Mouse (Mus musculus) stomach, embryonic 15.5 days (tissue): Measurements from ENCODE around the gene Nmnat2. TPM values are rescaled to one million over a fixed set of nuclear protein-coding genes. Genes with fewer than 3 reads are reported as not detected.

Experiments
- ATAC-seq: fragments of 200-750 bp; cut with Nextera tagmentation; 2 replicates; pipeline ENCODE4 v1.8.0; 2017; ENCODE audit warnings: low read depth, moderate number of reproducible peaks, moderate TSS enrichment; ENCODE audit not compliant: insufficient read depth, low FRiP score
- H3K27ac ChIP-seq: fragments of 300-500 bp; sonication (generic); 2 replicates; pipeline ENCODE4 v1.5.1; 2015; ENCODE audit warnings: mild to moderate bottlenecking, inconsistent platforms
- H3K27me3 ChIP-seq: fragments of 300-500 bp; sonication (generic); replicated peaks from 2 replicates; pipeline ENCODE4 v1.6.1; 2015; ENCODE audit warnings: inconsistent platforms
- H3K36me3 ChIP-seq: fragments of 300-500 bp; sonication (generic); 2 replicates; pipeline ENCODE4 v1.6.1; 2015; ENCODE audit warnings: inconsistent platforms
- H3K4me1 ChIP-seq: fragments of 300-500 bp; sonication (generic); 2 replicates; pipeline ENCODE4 v1.6.1; 2015; ENCODE audit warnings: inconsistent platforms
- H3K4me2 ChIP-seq: fragments of 300-500 bp; sonication (generic); 2 replicates; pipeline ENCODE4 v1.6.1; 2015; ENCODE audit warnings: mild to moderate bottlenecking, inconsistent platforms
- H3K4me3 ChIP-seq: fragments of 300-500 bp; sonication (generic); replicated peaks from 2 replicates; pipeline ENCODE4 v1.5.1; 2015; ENCODE audit warnings: inconsistent platforms
- H3K9ac ChIP-seq: fragments of 300-500 bp; sonication (generic); 2 replicates; pipeline ENCODE4 v1.6.1; 2015; ENCODE audit warnings: inconsistent platforms
- H3K9me3 ChIP-seq: fragments of 300-500 bp; sonication (generic); 2 replicates; pipeline ENCODE4 v1.6.1; 2016; ENCODE audit warnings: inconsistent platforms
- WGBS: fragments of 180-500 bp; shearing (Covaris S2); methylation state at CpG from one replicate; pipeline ENCODE4 v1.1.7; 2015; 5-methylcytosine and 5-hydroxymethylcytosine counted together
- polyA plus RNA-seq: library from polyadenylated mRNA; unstranded; fragments of >200 nt; fragmentation: Nextera tagmentation; extraction: Ambion mirVana; gene quantifications from 2 replicates; pipeline ENCODE4 v1.2.1, GENCODE M21; 2015

Gene Nmnat2
- polyA plus RNA-seq, 1 experiment from 2014 or later, result 2.4 TPM

DNA sequence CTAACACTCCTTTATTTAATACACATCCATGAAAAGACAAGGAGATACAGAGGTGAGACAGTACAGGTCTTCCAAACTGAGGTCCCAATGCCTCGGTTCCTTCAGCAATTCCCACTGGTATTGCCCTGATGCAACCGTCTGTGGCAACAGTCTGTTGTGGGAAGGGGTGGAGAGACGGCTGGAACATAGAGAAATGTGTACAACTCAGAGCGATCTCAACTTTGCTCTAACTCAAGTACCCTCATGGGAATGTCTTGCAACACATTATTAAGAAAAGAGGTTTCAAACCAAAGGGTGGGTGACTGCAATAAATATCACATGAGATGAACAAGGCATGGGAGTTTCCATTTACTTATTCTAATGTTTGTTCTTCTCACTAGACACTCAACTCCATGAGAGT is 168.0 kb downstream of the Nmnat2 start:
- H3K4me3 ChIP-seq, result no peak overlapping the region
- no peak for ATAC-seq

DNA sequence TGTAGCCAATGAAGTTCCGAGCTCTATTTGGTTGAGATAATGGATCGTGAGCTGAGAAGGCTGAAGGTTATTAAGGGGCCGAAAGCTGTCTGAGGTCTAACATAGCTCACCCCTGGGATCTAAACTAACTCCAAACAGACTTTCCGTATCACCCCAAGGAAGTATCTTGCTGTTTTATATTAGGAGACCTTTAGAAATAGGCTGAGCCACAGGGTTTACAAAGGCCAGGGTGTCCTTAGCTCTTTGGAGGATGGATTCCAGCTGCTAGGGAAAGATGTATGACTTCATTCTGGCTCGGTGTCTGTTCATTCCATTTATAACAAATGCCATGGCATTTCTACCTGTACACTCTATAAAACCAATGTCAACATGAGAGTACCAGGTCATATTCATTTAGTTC is 169.7 kb downstream of the Nmnat2 start:
- Histone ChIP-seq H3K27me3 (no peaks in the 10 kb centered on the region), H3K27ac (no peak overlapping the region), H3K36me3 (no peaks in the 10 kb centered on the region), H3K9ac (no peak overlapping the region), H3K9me3 (no peaks in the 10 kb centered on the region), H3K4me1 (peaks cover 2% of the 10 kb centered on the region; the same call in 1 of the 2 replicates), H3K4me3 (no peak overlapping the region), H3K4me2 (no peak overlapping the region)
- no peak for ATAC-seq
- 54% methylated on average over 5 of the region's 5 CpGs for WGBS

More for the DNA sequence above, 168.0 kb downstream of the Nmnat2 start:
- H3K9me3 ChIP-seq, result no peaks in the 10 kb centered on the region
- WGBS, result 91% methylated on average over 4 of the region's 4 CpGs
- no peak overlapping the region for H3K9ac ChIP-seq
- H3K27ac ChIP-seq, result no peak overlapping the region
- no peaks in the 10 kb centered on the region for H3K27me3 ChIP-seq
- H3K36me3 ChIP-seq, result no peaks in the 10 kb centered on the region
- no peaks in the 10 kb centered on the region; the same call in 1 of the 2 replicates for H3K4me1 ChIP-seq
- H3K4me2 ChIP-seq, result no peak overlapping the region

- no peak overlapping the region for H3K4me2 ChIP-seq
- no peak for ATAC-seq
- peak overlapping the region; percentile 52; the same call in 1 of the 2 replicates for H3K27ac ChIP-seq
- H3K27me3 ChIP-seq, result no peaks in the 10 kb centered on the region
- 75% methylated on average over 8 of the region's 8 CpGs for WGBS
- no peak overlapping the region for H3K9ac ChIP-seq
- H3K36me3 ChIP-seq, result no peaks in the 10 kb centered on the region
- H3K4me1 ChIP-seq, result peaks cover 2% of the 10 kb centered on the region; the same call in 1 of the 2 replicates
- H3K4me3 ChIP-seq, result no peak overlapping the region
- H3K9me3 ChIP-seq, result no peaks in the 10 kb centered on the region
These were observed 170.8 kb downstream of the Nmnat2 start for GRCm38 (mm10) chr1:153125287-153126275.

DNA sequence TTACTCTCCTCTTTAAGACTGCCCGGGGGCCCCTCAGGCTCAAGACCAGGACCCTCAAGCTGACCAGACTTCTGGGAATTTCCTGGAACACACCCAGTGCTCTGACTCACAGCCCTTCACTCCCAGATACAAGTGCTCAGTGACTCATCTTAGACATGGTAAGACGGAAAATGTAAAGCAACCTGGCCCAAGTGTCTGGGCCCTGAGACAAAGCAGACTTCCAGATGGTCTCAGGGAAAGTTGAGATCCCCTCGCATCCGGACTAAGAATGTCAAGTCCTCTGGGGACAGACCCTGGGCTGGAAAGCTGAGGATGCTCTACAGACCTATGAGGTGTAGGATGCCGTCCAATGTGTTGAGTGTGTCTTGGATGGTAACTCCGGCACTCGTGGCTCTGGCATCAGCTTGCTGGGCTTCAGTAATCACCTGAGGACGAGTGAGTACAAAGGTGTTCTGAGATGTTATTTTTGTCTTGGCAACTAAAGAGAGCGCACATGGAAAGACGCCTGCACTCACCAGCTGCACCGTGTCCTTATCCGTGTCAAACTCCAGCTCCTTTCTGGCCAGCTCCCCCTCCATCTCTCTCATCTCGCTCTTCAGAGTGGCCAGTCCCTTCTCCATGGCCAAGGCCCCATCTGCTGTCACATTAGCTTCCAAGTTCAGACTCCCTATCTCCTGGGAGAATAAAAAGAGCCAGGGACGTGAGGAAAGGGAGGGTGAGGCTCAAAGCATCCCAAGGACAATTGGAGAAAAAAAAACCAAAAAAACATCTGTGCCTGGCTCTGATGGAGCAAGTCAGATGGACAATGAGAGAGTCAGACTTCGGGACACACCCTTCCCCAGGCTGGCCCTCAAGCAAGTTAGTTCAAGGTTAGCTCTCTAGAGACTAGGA is 171.9 kb downstream of the Nmnat2 start:
- Histone ChIP-seq H3K9me3 (no peaks in the 10 kb centered on the region), H3K27ac (peak overlapping the region; percentile 52), H3K4me3 (no peak overlapping the region), H3K4me2 (no peak overlapping the region), H3K4me1 (peaks cover 7% of the 10 kb centered on the region; the same call in 1 of the 2 replicates), H3K9ac (no peak overlapping the region), H3K36me3 (no peaks in the 10 kb centered on the region), H3K27me3 (no peaks in the 10 kb centered on the region)
- WGBS, result 61% methylated on average over 15 of the region's 15 CpGs
- ATAC-seq, result peak; percentile 63; the same call in 1 of the 2 replicates

- Histone ChIP-seq H3K9ac (no peak overlapping the region), H3K4me2 (no peak overlapping the region), H3K36me3 (no peaks in the 10 kb centered on the region), H3K4me1 (peaks cover 8% of the 10 kb centered on the region; the same call in 1 of the 2 replicates), H3K9me3 (no peaks in the 10 kb centered on the region), H3K4me3 (no peak overlapping the region), H3K27me3 (no peaks in the 10 kb centered on the region), H3K27ac (peak overlapping the region; percentile 5; the same call in 1 of the 2 replicates)
- ATAC-seq, result no peak
- WGBS, result 77% methylated on average over 4 of the region's 4 CpGs
These were observed 172.8 kb downstream of the Nmnat2 start for GRCm38 (mm10) chr1:153127622-153128021.

GRCm38 (mm10) chr1:153128780-153129179 is 174.0 kb downstream of the Nmnat2 start:
- Histone ChIP-seq H3K4me2 (no peak overlapping the region), H3K9ac (no peak overlapping the region), H3K9me3 (no peaks in the 10 kb centered on the region), H3K4me3 (no peak overlapping the region), H3K36me3 (no peaks in the 10 kb centered on the region), H3K4me1 (peaks cover 11% of the 10 kb centered on the region; the same call in 1 of the 2 replicates), H3K27ac (peak overlapping the region; percentile 48; the same call in 1 of the 2 replicates), H3K27me3 (no peaks in the 10 kb centered on the region)
- no peak for ATAC-seq
- WGBS, result 66% methylated on average over 8 of the region's 8 CpGs

- 79% methylated on average over 11 of the region's 11 CpGs for WGBS
- no peaks in the 10 kb centered on the region for H3K9me3 ChIP-seq
- no peaks in the 10 kb centered on the region for H3K36me3 ChIP-seq
- H3K27ac ChIP-seq, result 0 out of 2 replicates have a peak overlapping the region, but pooled peaks have one; percentile 40
- no peaks in the 10 kb centered on the region for H3K27me3 ChIP-seq
- ATAC-seq, result no peak
- no peak overlapping the region for H3K4me3 ChIP-seq
- no peak overlapping the region for H3K9ac ChIP-seq
- peaks cover 11% of the 10 kb centered on the region; the same call in 1 of the 2 replicates for H3K4me1 ChIP-seq
- H3K4me2 ChIP-seq, result no peak overlapping the region
These were observed 175.4 kb downstream of the Nmnat2 start for GRCm38 (mm10) chr1:153129992-153130713.

- peak; percentile 67 for ATAC-seq
- no peak overlapping the region for H3K4me3 ChIP-seq
- H3K27ac ChIP-seq, result peak overlapping the region; percentile 81
- H3K4me1 ChIP-seq, result peaks cover 11% of the 10 kb centered on the region; the same call in 1 of the 2 replicates
- H3K27me3 ChIP-seq, result no peaks in the 10 kb centered on the region
- 16% methylated on average over 9 of the region's 9 CpGs for WGBS
- no peak overlapping the region for H3K9ac ChIP-seq
- H3K4me2 ChIP-seq, result peak overlapping the region; percentile 14; the same call in 1 of the 2 replicates
- H3K36me3 ChIP-seq, result no peaks in the 10 kb centered on the region
- H3K9me3 ChIP-seq, result no peaks in the 10 kb centered on the region
These were observed 179.3 kb downstream of the Nmnat2 start for GRCm38 (mm10) chr1:153133865-153134781.

DNA sequence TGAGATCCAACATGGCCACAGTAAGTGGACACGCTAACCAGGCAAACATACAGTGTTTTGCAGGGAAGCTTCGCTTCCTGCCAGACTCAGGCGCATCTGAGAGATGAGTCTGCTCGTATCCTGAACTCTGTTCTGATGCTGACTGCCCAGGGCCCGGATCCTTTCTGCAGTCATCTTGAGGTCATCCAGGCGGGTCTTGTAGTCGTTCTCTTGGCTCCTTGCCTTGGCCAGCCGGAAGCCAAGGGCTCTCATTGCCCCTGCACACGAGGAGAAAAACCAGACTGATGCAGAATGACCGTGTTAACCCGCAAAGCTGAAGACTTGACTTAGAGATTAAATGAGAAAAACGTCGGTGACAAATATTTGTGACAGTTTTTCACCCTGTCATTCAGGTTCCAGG is 181.9 kb downstream of the Nmnat2 start:
- no peaks in the 10 kb centered on the region for H3K36me3 ChIP-seq
- no peak overlapping the region for H3K9ac ChIP-seq
- no peak overlapping the region for H3K4me3 ChIP-seq
- no peaks in the 10 kb centered on the region for H3K27me3 ChIP-seq
- ATAC-seq, result no peak
- WGBS, result 67% methylated on average over 13 of the region's 13 CpGs
- no peak overlapping the region for H3K4me2 ChIP-seq
- no peak overlapping the region for H3K27ac ChIP-seq
- H3K4me1 ChIP-seq, result peaks cover 17% of the 10 kb centered on the region
- no peaks in the 10 kb centered on the region for H3K9me3 ChIP-seq

GRCm38 (mm10) chr1:153138486-153138885 is 183.7 kb downstream of the Nmnat2 start:
- no peak overlapping the region for H3K9ac ChIP-seq
- no peaks in the 10 kb centered on the region for H3K27me3 ChIP-seq
- peaks cover 13% of the 10 kb centered on the region for H3K4me1 ChIP-seq
- no peaks in the 10 kb centered on the region for H3K36me3 ChIP-seq
- WGBS, result 66% methylated on average over 5 of the region's 5 CpGs
- no peak overlapping the region for H3K27ac ChIP-seq
- ATAC-seq, result no peak
- H3K9me3 ChIP-seq, result no peaks in the 10 kb centered on the region
- H3K4me2 ChIP-seq, result no peak overlapping the region
- H3K4me3 ChIP-seq, result no peak overlapping the region
